Mouse (Mus musculus) B cell, adult 67 days (primary cell): ENCODE measurements around the gene Lamtor3. TPM values are rescaled to one million over a fixed set of nuclear protein-coding genes. Genes with fewer than 3 reads are reported as not detected.

Experiments
- total RNA-seq, 2 experiments: library from RNA; stranded (reverse); gene quantifications; 4 replicates each; pipeline ENCODE4 v1.2.4; 2023

Lamtor3 gene
- total RNA-seq, result 10 to 100 TPM; 67.7 to 73.8 TPM

DNA sequence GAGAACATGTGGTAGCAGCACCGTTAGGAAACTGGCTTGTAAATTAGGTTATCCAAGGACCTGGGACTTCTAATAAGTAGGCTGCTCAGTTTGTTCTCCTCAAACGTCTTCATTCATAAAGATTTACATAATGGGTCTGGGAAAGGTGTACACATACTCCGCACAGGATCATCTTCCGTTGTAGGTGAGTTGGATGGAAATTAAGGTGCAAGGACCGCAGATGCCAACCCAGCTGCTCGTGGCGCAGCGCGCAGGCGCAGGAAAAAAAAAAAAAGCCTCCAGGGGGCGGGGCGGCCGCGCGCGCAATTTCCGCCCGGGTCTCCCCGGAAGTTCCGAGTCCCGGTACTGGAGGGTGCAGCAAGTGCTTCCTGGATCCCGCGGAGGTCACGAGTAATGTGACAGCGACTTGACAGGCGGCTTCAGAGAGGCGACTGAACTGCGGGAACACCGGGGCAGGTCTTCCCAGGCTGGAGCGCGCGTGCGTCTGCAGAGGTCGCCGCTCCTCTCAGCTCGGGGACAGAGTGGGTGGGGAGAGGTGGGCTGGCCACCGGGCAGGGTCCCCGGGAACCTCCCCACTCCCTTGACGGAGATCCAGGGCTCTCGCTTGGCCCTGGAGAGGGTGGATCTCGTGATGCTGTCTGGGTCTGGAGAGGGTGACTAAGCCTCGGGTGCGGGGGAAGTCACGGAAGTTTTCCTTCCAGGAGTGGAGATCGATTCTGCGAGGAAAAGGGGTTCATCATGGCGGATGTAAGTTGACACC is at the start of gene Lamtor3:
Gene Lamtor3, plus strand, starts transcription at position 335 of the 760 bp plus-strand sequence.

Other genes with a start within 250 kb of the Lamtor3 start
- not detected for gene Gm21962, start 247.0 kb upstream of the Lamtor3 start, total RNA-seq
- 10 to 100 TPM; 89.1 to 99.9 TPM for gene H2afz, start 54.0 kb upstream of the Lamtor3 start, total RNA-seq
- 1 to 10 TPM; 4.0 to 6.8 TPM for gene Dnajb14, start 50.8 kb upstream of the Lamtor3 start, total RNA-seq
- 10 to 100 TPM; 76.4 to 91.6 TPM for gene Dapp1, start 63.0 kb downstream of the Lamtor3 start, total RNA-seq
- gene 1110002E22Rik, start 146.5 kb downstream of the Lamtor3 start, total RNA-seq, result not detected
- gene Gm5105, start 148.9 kb downstream of the Lamtor3 start, total RNA-seq, result not detected
- 1 to 10 TPM; 6.0 to 6.5 TPM for gene Trmt10a, start 224.9 kb downstream of the Lamtor3 start, total RNA-seq
- gene Mttp, start 226.5 kb downstream of the Lamtor3 start, total RNA-seq, result 1 to 10 TPM; 1.2 to 2.5 TPM